Mouse (Mus musculus): ENCODE measurements at regions not wholly inside any gene's neighbourhood (a gene's known extent, or its start where the extent isn't known, plus 50 kb on each side); places are given as distances from the start of the nearest gene placed in this dataset.
A peak's percentile ranks its signal among the peaks of the same experiment; 100 is the strongest.

DNA sequence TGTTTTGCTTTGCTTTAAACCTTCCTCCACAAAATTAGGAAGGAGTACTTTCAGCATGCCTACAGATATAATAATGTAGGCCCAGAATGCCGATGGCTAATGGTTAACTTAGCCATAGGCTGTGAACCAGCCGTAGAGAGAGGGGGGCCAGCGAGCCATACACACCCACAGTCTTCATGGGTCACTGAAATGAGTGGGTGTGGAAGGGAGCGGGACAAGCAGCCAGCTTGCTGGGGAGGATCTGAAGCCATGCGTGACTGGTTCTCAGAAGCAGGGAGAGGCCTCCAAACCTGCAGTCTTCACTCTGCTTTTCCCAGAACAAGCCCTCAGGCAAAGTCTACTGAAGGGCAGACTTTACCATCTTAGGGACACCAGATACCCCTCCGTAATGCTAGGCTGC lies 50.8 kb upstream of the Ptpn13 start:
- Histone ChIP-seq H3K27ac (ENCODE audit: insufficient read depth, low read length) (no peak overlapping the region), H3K4me1 (ENCODE audit: control insufficient read depth, insufficient read depth, low read length) (no peaks in the 10 kb centered on the region)
- TF ChIP-seq POLR2A (IDR thresholded peaks at IDR 0.05; ENCODE audit: extremely low read depth, insufficient read depth, low read length) = no peak
- TF ChIP-seq CTCF (IDR thresholded peaks at IDR 0.05; ENCODE audit: extremely low read depth, insufficient read depth, low read length) = no peak

DNA sequence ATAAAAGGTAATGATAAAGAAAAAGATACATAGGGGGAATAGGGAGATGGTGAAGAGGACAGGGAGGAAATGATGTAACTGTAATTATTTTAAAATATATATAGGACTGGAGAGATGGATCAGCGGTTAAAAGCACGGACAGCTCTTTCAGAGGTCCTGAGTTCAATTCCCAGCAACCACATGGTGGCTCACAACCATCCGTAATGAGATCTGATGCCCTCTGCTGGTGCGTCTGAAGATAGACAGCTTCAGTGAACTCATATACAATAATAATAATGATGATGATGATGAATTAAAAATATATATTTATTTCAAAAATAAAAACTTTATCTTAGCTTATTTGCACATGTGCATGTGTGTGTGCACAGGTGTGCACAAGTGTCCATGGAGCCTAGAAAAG lies 51.9 kb upstream of the Ptpn13 start:
- Histone ChIP-seq H3K27ac (ENCODE audit: insufficient read depth, low read length) (no peak overlapping the region), H3K4me1 (ENCODE audit: control insufficient read depth, insufficient read depth, low read length) (no peaks in the 10 kb centered on the region)
- no peak for TF ChIP-seq CTCF (IDR thresholded peaks at IDR 0.05; ENCODE audit: extremely low read depth, insufficient read depth, low read length)
- no peak for TF ChIP-seq POLR2A (IDR thresholded peaks at IDR 0.05; ENCODE audit: extremely low read depth, insufficient read depth, low read length)

More for the DNA sequence above, 50.8 kb upstream of the Ptpn13 start:
- no peak overlapping the region for H3K4me3 ChIP-seq (ENCODE audit: insufficient read depth, low read length)

DNA sequence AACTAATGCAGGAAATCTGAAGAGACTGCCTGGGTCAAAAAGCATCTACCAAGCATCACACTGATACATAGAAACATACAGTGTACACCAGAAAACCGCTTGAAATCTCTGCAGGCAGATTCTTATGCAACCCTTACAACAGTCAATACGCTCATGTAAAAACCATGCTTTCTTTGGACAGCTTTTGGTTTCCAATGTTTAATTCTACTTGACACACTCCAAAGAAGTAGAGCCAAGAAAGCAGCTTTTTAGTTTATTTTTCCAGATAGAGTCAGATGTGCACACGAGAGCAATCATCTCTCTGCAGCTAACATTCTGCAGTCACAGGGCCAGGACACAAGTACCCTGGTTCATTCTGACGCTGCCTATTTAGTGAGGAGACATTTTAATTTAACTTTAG lies 54.5 kb upstream of the Ptpn13 start:
- Histone ChIP-seq H3K4me3 (ENCODE audit: insufficient read depth, low read length) (no peak overlapping the region), H3K27ac (ENCODE audit: insufficient read depth, low read length) (no peak overlapping the region), H3K4me1 (ENCODE audit: control insufficient read depth, insufficient read depth, low read length) (no peaks in the 10 kb centered on the region)
- TF ChIP-seq POLR2A (IDR thresholded peaks at IDR 0.05; ENCODE audit: extremely low read depth, insufficient read depth, low read length) = no peak
- no peak for TF ChIP-seq CTCF (IDR thresholded peaks at IDR 0.05; ENCODE audit: extremely low read depth, insufficient read depth, low read length)

More for the DNA sequence above, 51.9 kb upstream of the Ptpn13 start:
- H3K4me3 ChIP-seq (ENCODE audit: insufficient read depth, low read length) = no peak overlapping the region

DNA sequence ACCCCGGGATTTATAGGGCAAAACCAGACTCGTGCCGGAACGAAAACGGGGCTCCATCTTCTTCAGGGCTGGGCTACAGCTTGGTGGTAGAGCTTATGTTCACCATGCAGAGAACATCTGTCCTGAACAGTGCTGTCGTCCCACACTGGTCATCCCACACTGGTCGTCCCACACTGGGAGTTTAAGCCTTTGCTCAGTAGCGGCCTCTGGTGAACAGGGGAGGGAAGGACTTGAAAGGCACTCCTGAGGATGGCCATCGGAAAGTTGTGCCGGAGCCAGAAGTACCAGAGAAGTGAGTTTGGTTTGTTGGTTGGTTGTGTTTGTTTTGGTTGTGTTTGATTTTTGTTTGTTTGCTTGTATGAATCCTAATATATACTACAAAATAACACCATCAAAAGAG lies 56.0 kb upstream of the Ptpn13 start:
- no peaks in the 10 kb centered on the region; the same call in 1 of the 2 replicates for H3K4me1 ChIP-seq (ENCODE audit: control insufficient read depth, insufficient read depth, low read length)

DNA sequence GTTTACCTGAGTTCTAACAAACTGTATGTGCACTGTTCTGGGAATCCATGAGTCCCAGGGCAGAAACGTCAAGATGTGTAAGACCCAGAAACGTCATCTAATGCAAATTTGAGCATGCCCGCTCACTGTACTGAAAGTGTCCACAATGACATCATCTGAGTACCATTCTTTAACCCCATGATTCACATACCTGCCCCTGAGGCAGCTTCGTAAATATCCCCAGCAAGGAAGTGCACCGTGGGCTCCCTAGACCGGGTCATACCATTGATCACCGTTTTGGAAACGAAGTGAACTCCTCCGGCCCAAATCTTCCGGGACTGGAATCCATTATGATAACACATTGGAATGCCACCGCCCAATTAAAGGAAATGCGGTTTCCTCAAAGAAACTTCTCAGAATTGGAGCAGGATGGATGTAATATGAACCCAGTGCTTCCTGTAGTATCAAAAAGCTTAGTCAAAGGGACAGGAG lies 57.8 kb upstream of the Ptpn13 start:
- Histone ChIP-seq H3K4me3 (ENCODE audit: insufficient read depth, low read length) (no peak overlapping the region), H3K4me1 (ENCODE audit: control insufficient read depth, insufficient read depth, low read length) (no peaks in the 10 kb centered on the region; the same call in 1 of the 2 replicates), H3K27ac (ENCODE audit: insufficient read depth, low read length) (no peak overlapping the region)
- TF ChIP-seq CTCF (IDR thresholded peaks at IDR 0.05; ENCODE audit: extremely low read depth, insufficient read depth, low read length) = no peak
- no peak for TF ChIP-seq POLR2A (IDR thresholded peaks at IDR 0.05; ENCODE audit: extremely low read depth, insufficient read depth, low read length)

More for the DNA sequence above, 56.0 kb upstream of the Ptpn13 start:
- no peak overlapping the region for H3K27ac ChIP-seq (ENCODE audit: insufficient read depth, low read length)
- TF ChIP-seq POLR2A (IDR thresholded peaks at IDR 0.05; ENCODE audit: extremely low read depth, insufficient read depth, low read length) (no peak), CTCF (IDR thresholded peaks at IDR 0.05; ENCODE audit: extremely low read depth, insufficient read depth, low read length) (0 out of 2 replicates have a peak, but pooled peaks have one; percentile 15)
- H3K4me3 ChIP-seq (ENCODE audit: insufficient read depth, low read length) = no peak overlapping the region

DNA sequence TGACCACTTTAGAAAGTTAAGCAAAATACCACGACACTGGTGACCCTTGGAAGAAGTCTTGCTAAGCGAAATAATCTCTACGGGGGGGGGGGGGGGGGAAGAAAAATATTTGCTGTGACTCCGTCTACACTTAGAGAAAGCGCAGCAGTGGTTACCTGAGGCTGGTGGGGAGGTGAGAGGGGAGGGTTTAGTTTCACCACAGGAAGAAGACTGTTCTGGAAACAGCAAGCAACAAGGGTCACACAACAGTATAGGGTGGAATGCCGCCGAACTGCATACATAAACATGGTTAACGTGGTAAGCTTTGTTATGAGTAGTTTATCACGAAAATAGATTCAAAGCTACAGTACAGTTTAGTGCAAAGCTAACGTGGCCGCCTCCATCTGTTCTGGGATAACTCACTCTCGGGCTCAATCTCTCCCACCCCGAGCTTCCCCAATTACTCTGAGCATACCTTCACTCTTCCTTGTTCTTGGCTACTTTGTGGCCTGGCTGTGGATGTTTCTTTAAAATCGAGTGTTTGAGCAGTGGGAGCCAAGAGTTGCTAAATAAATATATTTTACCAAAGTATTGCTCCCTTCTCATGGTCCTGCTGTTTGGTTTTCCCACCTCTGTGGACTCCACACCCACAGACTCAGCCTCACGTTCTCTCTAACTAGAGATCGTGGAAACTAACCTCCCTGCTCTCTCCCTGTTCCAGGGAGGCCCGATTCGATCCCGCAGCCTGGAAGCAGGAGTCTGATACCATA lies 59.1 kb upstream of the Ptpn13 start:
- no peak overlapping the region for H3K4me3 ChIP-seq (ENCODE audit: insufficient read depth, low read length)
- no peak for TF ChIP-seq POLR2A (IDR thresholded peaks at IDR 0.05; ENCODE audit: extremely low read depth, insufficient read depth, low read length)
- no peak for TF ChIP-seq CTCF (IDR thresholded peaks at IDR 0.05; ENCODE audit: extremely low read depth, insufficient read depth, low read length)
- H3K27ac ChIP-seq (ENCODE audit: insufficient read depth, low read length) = no peak overlapping the region

DNA sequence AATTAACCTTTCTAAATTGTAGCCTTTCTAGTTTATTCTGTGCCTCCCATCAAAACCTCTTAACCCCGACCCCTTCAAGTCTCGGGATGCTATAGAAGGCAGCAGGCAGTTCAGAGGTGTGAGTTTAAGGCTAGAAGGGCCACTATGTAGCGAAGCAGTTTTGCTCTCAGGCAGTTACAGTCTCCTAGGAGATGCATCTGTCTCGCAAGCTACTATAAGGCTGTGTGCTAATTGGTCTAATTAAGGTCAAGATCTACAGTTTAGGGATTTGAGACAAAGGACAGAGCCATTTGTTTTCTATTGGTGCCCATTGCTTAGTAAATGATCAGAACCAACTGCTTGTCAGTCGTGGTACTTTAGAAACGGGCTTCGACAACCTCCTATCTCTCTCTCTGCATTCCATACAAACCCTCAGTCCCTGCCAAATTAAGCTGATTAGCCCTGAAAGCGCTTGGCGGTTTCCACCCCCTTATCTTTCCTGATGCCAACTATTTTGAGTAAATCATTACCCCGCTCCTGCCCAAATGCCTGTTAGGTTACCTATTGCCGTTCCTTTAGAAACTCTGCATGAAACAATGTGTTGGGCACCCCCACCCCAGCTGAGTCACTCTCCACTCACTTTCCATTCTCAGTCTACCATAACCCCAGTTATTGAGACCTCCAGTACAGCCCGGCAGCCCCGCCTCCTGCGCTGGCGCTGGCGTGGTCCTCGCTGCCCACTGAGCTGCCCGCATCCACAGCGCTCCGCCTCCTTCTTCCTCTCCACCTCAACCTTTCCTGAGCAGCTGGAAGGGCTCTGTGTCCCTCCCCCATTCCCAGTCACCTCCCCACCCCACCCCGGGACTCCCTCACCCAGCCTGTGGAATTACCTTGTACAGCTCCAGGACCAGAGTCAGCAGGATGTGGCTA lies 59.9 kb upstream of the Ptpn13 start:
- Histone ChIP-seq H3K4me1 (ENCODE audit: control insufficient read depth, insufficient read depth, low read length) (no peaks in the 10 kb centered on the region; the same call in 1 of the 2 replicates), H3K4me3 (ENCODE audit: insufficient read depth, low read length) (no peak overlapping the region), H3K27ac (ENCODE audit: insufficient read depth, low read length) (no peak overlapping the region)
- TF ChIP-seq POLR2A (IDR thresholded peaks at IDR 0.05; ENCODE audit: extremely low read depth, insufficient read depth, low read length) (no peak), CTCF (IDR thresholded peaks at IDR 0.05; ENCODE audit: extremely low read depth, insufficient read depth, low read length) (no peak)

More for the DNA sequence above, 59.1 kb upstream of the Ptpn13 start:
- no peaks in the 10 kb centered on the region; the same call in 1 of the 2 replicates for H3K4me1 ChIP-seq (ENCODE audit: control insufficient read depth, insufficient read depth, low read length)

DNA sequence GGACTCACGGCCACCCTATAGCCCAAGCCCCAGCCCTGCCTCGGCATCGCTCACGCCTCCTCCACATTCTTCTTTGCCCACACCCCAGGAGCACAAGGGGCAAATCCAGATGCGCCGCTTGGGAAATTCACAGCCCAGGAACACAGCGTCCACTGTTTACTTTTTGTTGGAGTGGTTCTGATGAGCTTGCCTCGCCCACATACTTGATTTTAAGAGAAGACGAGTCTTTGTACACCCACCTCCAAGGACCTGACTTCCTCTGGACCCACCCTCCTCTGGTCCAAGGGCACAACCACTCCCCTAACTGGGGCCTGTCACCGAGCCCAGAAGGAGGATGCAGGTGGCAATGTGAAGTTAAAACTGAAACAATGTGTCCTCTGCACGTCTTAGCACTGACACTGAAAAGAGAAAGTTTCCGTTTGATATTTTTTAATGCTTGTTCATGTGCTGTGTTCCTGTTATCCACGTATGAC lies 64.2 kb upstream of the Ptpn13 start:
- Histone ChIP-seq H3K4me1 (ENCODE audit: control insufficient read depth, insufficient read depth, low read length) (no peaks in the 10 kb centered on the region; the same call in 1 of the 2 replicates), H3K4me3 (ENCODE audit: insufficient read depth, low read length) (no peak overlapping the region), H3K27ac (ENCODE audit: insufficient read depth, low read length) (no peak overlapping the region)
- no peak for TF ChIP-seq CTCF (IDR thresholded peaks at IDR 0.05; ENCODE audit: extremely low read depth, insufficient read depth, low read length)
- TF ChIP-seq POLR2A (IDR thresholded peaks at IDR 0.05; ENCODE audit: extremely low read depth, insufficient read depth, low read length) = no peak

DNA sequence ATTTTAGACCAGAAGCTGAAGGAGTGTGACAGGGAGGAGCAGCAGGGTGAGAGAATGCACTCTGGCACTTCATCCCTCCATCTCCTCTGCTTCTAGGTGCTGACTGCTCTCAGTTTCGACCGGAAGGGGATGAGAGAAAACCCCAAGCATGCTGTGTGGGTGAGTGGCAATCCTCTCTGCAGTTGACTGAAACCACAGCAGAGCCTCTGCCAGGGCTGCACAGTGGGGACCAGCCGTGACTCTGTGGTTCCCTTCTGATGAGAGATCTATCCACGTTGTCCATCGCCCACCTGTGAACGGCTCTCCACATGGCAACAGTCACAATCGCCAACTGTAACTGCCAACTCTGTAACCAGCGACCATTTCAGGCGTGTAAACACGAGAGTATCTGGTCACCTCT lies 64.6 kb upstream of the Ptpn13 start:
- TF ChIP-seq POLR2A (IDR thresholded peaks at IDR 0.05; ENCODE audit: extremely low read depth, insufficient read depth, low read length) (no peak), CTCF (IDR thresholded peaks at IDR 0.05; ENCODE audit: extremely low read depth, insufficient read depth, low read length) (no peak)
- no peak overlapping the region for H3K27ac ChIP-seq (ENCODE audit: insufficient read depth, low read length)
- H3K4me1 ChIP-seq (ENCODE audit: control insufficient read depth, insufficient read depth, low read length) = no peaks in the 10 kb centered on the region; the same call in 1 of the 2 replicates
- H3K4me3 ChIP-seq (ENCODE audit: insufficient read depth, low read length) = no peak overlapping the region
